Mouse (Mus musculus): ENCODE data around the gene Rsg1. TPM values are rescaled to one million over a fixed set of nuclear protein-coding genes. Genes with fewer than 3 reads are reported as not detected.

Gene Rsg1
- polyA plus RNA-seq, 1 experiment from 2014 or later: 5.9 TPM

GRCm38 (mm10) chr4:141214337-141214851 is 638 bp downstream of the Rsg1 start:
- no peaks in the 10 kb centered on the region; the same call in 1 of the 2 replicates for H3K36me3 ChIP-seq
- WGBS: 0% methylated on average over 16 of the region's 16 CpGs

GRCm38 (mm10) chr4:141219583-141220213 is 5.9 kb downstream of the Rsg1 start:
- Histone ChIP-seq H3K36me3 (peaks cover 6% of the 10 kb centered on the region), H3K4me3 (replicated peaks) (no peak overlapping the region), H3K27me3 (no peaks in the 10 kb centered on the region), H3K9me3 (replicated peaks) (no peaks in the 10 kb centered on the region), H3K9ac (no peak overlapping the region), H3K4me2 (no peak overlapping the region), H3K4me1 (peaks cover 2% of the 10 kb centered on the region), H3K27ac (no peak overlapping the region)
- WGBS: 93% methylated on average over 20 of the region's 20 CpGs
- ATAC-seq (replicated peaks; ENCODE audit: low FRiP score): no peak

More at GRCm38 (mm10) chr4:141214337-141214851, 638 bp downstream of the Rsg1 start:
- ATAC-seq (replicated peaks; ENCODE audit: low FRiP score): peak; percentile 71
- Histone ChIP-seq H3K4me1 (peaks cover 16% of the 10 kb centered on the region), H3K4me2 (peak overlapping the region; percentile 93), H3K27me3 (no peaks in the 10 kb centered on the region), H3K4me3 (replicated peaks) (peak overlapping the region; percentile 63), H3K9me3 (replicated peaks) (no peaks in the 10 kb centered on the region), H3K9ac (peak overlapping the region; percentile 57), H3K27ac (peak overlapping the region; percentile 68; the same call in 1 of the 2 replicates)

DNA sequence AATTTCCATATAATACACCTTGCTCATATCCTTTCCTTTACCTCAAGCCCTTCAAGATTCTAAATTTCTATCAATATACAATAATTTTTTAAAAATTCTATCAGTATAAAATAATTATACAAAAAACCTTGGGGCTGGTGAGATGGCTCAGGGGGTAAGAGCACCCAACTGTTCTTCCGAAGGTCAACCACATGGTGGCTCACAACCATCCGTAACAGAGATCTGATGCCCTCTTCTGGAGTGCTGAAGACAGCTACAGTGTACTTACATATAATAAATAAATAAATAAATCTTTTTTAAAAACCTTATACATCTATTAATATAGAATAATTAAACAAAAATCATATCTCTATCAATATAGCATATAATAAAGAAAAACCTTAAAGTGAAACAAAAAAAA is 8.1 kb downstream of the Rsg1 start:
- no peak overlapping the region for H3K9ac ChIP-seq
- ATAC-seq (replicated peaks; ENCODE audit: low FRiP score): no peak
- no peaks in the 10 kb centered on the region for H3K27me3 ChIP-seq
- no peak overlapping the region for H3K4me2 ChIP-seq
- H3K36me3 ChIP-seq: peaks cover 6% of the 10 kb centered on the region
- no peaks in the 10 kb centered on the region for H3K4me1 ChIP-seq
- WGBS: 82% methylated on average over 2 of the region's 2 CpGs
- H3K9me3 ChIP-seq (replicated peaks): no peaks in the 10 kb centered on the region
- no peak overlapping the region for H3K27ac ChIP-seq
- H3K4me3 ChIP-seq (replicated peaks): no peak overlapping the region

- H3K4me1 ChIP-seq: no peaks in the 10 kb centered on the region
- no peak for ATAC-seq (replicated peaks; ENCODE audit: low FRiP score)
- H3K9me3 ChIP-seq (replicated peaks): no peaks in the 10 kb centered on the region
- no peak overlapping the region for H3K4me3 ChIP-seq (replicated peaks)
- no peak overlapping the region for H3K9ac ChIP-seq
- H3K4me2 ChIP-seq: no peak overlapping the region
- no peaks in the 10 kb centered on the region for H3K27me3 ChIP-seq
- 91% methylated on average over 5 of the region's 5 CpGs for WGBS
- peaks cover 6% of the 10 kb centered on the region for H3K36me3 ChIP-seq
- no peak overlapping the region for H3K27ac ChIP-seq
Measured at GRCm38 (mm10) chr4:141222752-141223151, 9.0 kb downstream of the Rsg1 start.

DNA sequence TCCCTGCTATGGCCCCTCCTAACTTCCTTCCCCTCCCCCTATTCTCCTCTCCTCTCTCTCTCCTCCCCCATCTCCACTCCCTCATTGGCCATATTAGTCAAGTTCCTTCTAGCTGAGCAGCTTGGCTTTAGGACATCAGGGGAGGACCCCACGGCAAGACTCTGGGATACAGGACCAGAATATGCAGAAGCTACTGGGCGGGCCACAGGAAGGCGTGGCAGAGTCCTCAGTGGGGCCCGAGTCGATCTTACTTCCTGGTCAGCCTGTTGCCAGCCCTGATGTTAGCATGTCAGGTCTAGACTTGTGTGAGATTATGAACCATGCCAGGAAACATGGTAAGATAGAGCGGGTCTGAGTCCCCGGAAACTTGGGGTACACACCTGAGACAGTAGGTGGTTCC is 14.9 kb downstream of the Rsg1 start:
- H3K27ac ChIP-seq: no peak overlapping the region
- H3K9ac ChIP-seq: no peak overlapping the region
- H3K9me3 ChIP-seq (replicated peaks): no peaks in the 10 kb centered on the region
- no peak overlapping the region for H3K4me2 ChIP-seq
- no peaks in the 10 kb centered on the region for H3K36me3 ChIP-seq
- WGBS: 82% methylated on average over 7 of the region's 7 CpGs
- no peak overlapping the region for H3K4me3 ChIP-seq (replicated peaks)
- H3K4me1 ChIP-seq: no peaks in the 10 kb centered on the region
- no peak for ATAC-seq (replicated peaks; ENCODE audit: low FRiP score)
- H3K27me3 ChIP-seq: peaks cover 9% of the 10 kb centered on the region; the same call in 1 of the 2 replicates

- WGBS: 93% methylated on average over 4 of the region's 4 CpGs
- H3K27ac ChIP-seq: no peak overlapping the region
- H3K4me3 ChIP-seq (replicated peaks): no peak overlapping the region
- H3K27me3 ChIP-seq: peaks cover 30% of the 10 kb centered on the region
- H3K4me1 ChIP-seq: no peaks in the 10 kb centered on the region
- H3K36me3 ChIP-seq: no peaks in the 10 kb centered on the region
- H3K9ac ChIP-seq: no peak overlapping the region
- no peaks in the 10 kb centered on the region for H3K9me3 ChIP-seq (replicated peaks)
- no peak overlapping the region for H3K4me2 ChIP-seq
- ATAC-seq (replicated peaks; ENCODE audit: low FRiP score): no peak
Measured at GRCm38 (mm10) chr4:141233196-141233595, 19.4 kb downstream of the Rsg1 start.

DNA sequence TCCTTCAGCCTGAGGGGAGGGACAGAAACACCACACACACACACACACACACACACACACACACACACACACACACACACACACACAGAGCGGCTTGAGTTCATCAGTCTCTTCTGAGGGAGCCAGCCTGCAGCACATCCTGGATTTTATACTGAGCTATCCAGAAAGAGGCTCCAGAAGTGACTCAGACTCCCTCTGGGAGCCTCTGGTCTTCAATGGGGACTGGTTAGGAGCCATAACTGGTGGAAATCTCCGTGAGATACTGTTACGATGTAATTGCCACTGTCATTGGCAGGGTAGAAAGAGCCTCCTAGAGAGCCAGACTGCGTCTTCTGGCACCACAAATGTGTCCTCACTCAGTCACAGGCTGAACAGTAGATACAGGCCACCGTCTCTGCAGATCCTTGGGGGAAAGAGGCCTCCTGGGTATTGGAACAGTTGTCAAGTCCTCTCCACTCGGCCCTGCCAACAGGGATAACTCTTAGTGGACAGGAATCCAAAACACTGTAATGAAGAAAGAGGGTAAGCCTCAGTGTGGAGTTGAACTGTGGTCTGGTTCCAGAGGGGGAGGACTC is 21.9 kb downstream of the Rsg1 start:
- no peak overlapping the region for H3K4me3 ChIP-seq (replicated peaks)
- H3K9ac ChIP-seq: no peak overlapping the region
- no peak for ATAC-seq (replicated peaks; ENCODE audit: low FRiP score)
- 55% methylated on average over 6 of the region's 6 CpGs for WGBS
- H3K9me3 ChIP-seq (replicated peaks): no peaks in the 10 kb centered on the region
- H3K4me2 ChIP-seq: no peak overlapping the region
- no peaks in the 10 kb centered on the region for H3K36me3 ChIP-seq
- H3K27ac ChIP-seq: no peak overlapping the region
- peaks cover 20% of the 10 kb centered on the region for H3K4me1 ChIP-seq
- peaks cover 48% of the 10 kb centered on the region for H3K27me3 ChIP-seq

GRCm38 (mm10) chr4:141236856-141237255 is 23.1 kb downstream of the Rsg1 start:
- Histone ChIP-seq H3K4me1 (peaks cover 31% of the 10 kb centered on the region), H3K9ac (no peak overlapping the region), H3K4me3 (replicated peaks) (no peak overlapping the region), H3K36me3 (no peaks in the 10 kb centered on the region), H3K27me3 (peaks cover 58% of the 10 kb centered on the region), H3K4me2 (no peak overlapping the region), H3K9me3 (replicated peaks) (no peaks in the 10 kb centered on the region), H3K27ac (no peak overlapping the region)
- ATAC-seq (replicated peaks; ENCODE audit: low FRiP score): no peak
- 75% methylated on average over 3 of the region's 3 CpGs for WGBS

GRCm38 (mm10) chr4:141238492-141239387 is 25.0 kb downstream of the Rsg1 start:
- H3K27me3 ChIP-seq: peaks cover 69% of the 10 kb centered on the region
- H3K9me3 ChIP-seq (replicated peaks): no peaks in the 10 kb centered on the region
- no peaks in the 10 kb centered on the region for H3K36me3 ChIP-seq
- H3K4me3 ChIP-seq (replicated peaks): peak overlapping the region; percentile 43
- peaks cover 50% of the 10 kb centered on the region for H3K4me1 ChIP-seq
- H3K27ac ChIP-seq: no peak overlapping the region
- WGBS: 5% methylated on average over 20 of the region's 20 CpGs
- no peak for ATAC-seq (replicated peaks; ENCODE audit: low FRiP score)
- H3K4me2 ChIP-seq: peak overlapping the region; percentile 76
- H3K9ac ChIP-seq: peak overlapping the region; percentile 6; the same call in 1 of the 2 replicates

DNA sequence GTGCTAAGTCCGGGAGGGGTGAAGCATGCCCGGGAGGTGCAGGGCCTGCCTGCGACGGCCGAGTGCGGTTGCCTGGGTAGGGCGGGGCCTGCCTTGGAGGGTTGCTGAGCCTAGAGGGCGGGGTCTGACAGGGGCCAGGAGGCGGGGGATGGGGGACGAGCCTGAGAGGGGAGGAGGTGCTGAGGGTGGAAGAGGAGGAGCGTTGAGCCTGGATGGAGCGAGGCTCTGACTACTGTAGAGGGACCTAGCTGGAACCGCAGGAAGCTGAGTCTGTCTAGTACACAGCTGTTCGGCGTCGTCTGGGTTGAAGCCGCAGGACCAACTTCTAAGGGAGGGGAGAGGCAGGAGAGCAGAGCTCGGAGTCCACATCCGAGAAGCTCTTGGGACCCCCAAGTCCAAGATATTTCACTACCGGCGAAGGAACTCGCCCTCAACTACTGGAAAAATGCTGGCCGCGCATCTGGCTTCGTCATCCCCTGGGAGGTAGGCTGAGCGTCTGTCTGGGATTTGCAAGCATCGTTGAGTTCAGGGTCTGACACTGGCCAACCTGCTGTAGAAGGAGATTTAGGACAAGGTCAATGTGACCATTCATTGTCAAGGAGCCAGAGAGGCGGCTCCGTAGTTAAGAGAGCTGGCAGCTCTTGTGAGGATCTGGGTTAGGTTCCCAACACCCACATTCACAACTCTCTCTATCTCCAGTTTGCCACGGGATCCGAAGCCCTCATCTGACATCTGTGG is 25.8 kb downstream of the Rsg1 start, which contains the start of gene Arhgef19:
Gene Arhgef19, plus strand, starts transcription at position 112 of the 738 bp plus-strand sequence.
- WGBS: under 1% methylated on average over 31 of the region's 31 CpGs
- Histone ChIP-seq H3K9ac (peak within 1 kb of the TSS; percentile 6; the same call in 1 of the 2 replicates), H3K27ac (peak within 1 kb of the TSS; percentile 79), H3K9me3 (replicated peaks) (no peaks in the 10 kb centered on the region), H3K27me3 (peaks cover 77% of the 10 kb centered on the region), H3K4me1 (peaks cover 57% of the 10 kb centered on the region), H3K4me2 (peak within 1 kb of the TSS; percentile 76), H3K36me3 (no peaks in the 10 kb centered on the region), H3K4me3 (replicated peaks) (peak within 1 kb of the TSS; percentile 43)
- peak; percentile 91 for ATAC-seq (replicated peaks; ENCODE audit: low FRiP score)

- WGBS: 1% methylated on average over 14 of the region's 14 CpGs
- peaks cover 65% of the 10 kb centered on the region for H3K4me1 ChIP-seq
- no peak overlapping the region for H3K9ac ChIP-seq
- H3K36me3 ChIP-seq: no peaks in the 10 kb centered on the region
- no peaks in the 10 kb centered on the region for H3K9me3 ChIP-seq (replicated peaks)
- H3K27ac ChIP-seq: peak overlapping the region; percentile 19; the same call in 1 of the 2 replicates
- H3K4me3 ChIP-seq (replicated peaks): peak overlapping the region; percentile 43
- H3K27me3 ChIP-seq: peaks cover 86% of the 10 kb centered on the region
- peak; percentile 38 for ATAC-seq (replicated peaks; ENCODE audit: low FRiP score)
- peak overlapping the region; percentile 76 for H3K4me2 ChIP-seq
Measured at GRCm38 (mm10) chr4:141240617-141241016, 26.9 kb downstream of the Rsg1 start.

Measured in kidney, embryonic 15.5 days (tissue).